Mouse (Mus musculus): ENCODE results near the gene Traf3ip1. TPM values are rescaled to one million over a fixed set of nuclear protein-coding genes. Genes with fewer than 3 reads are reported as not detected.

Gene Traf3ip1
- total and polyA plus RNA-seq, 3 experiments: 13.6 to 19.6 TPM; not detected in 1

DNA sequence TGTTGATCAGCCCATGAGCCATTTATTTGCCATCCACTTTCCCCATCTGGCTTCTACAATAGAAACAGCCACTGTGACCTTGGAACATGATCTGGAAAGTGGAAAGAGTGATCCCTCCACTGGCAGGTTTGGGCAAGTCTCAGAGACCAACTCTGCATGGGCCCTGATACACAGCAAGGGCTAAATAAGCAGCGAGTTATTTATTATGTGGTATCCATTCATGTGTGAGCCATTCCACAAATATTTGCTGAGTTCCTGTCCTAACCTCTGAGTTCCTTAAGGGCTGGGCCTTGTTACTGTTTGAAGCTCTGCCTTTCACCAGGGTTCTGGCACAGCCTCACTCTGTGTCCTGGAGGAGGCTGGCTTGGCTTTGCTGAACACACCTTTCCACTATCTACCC, 4.1 kb upstream of the Traf3ip1 start:
- H3K4me1 ChIP-seq (ENCODE audit: control insufficient read depth in 1 of 2, insufficient read depth in 2 of 2, low read length in 2 of 2): peaks cover 0 to 11% of the 10 kb centered on the region in 2 experiments; a peak in 2 of 4 replicates
- no peak for DNase-seq (ENCODE audit: low read depth, low spot score)
- no peak overlapping the region for H3K9ac ChIP-seq (ENCODE audit: control insufficient read depth, low read depth, low read length, poor library complexity, severe bottlenecking)
- no peak overlapping the region for H3K4me3 ChIP-seq (ENCODE audit: control insufficient read depth in 1 of 2, insufficient read depth in 1 of 2, low read depth in 2 of 2, low read length in 2 of 2)
- H3K27me3 ChIP-seq (ENCODE audit: control insufficient read depth in 1 of 2, insufficient read depth in 2 of 2, low read length in 2 of 2): peaks cover 2 to 3% of the 10 kb centered on the region in 2 experiments; a peak in 3 of 4 replicates
- no peak overlapping the region for H3K27ac ChIP-seq (ENCODE audit: control insufficient read depth, low read depth, low read length)
- peaks cover 8% of the 10 kb centered on the region for H3K79me2 ChIP-seq (ENCODE audit: control insufficient read depth, insufficient read depth, low read length, poor library complexity)
- no peaks in the 10 kb centered on the region; a peak in 1 of 4 replicates for H3K36me3 ChIP-seq (ENCODE audit: control insufficient read depth in 1 of 2, insufficient read depth in 2 of 2, low read length in 2 of 2)
- H3K9me3 ChIP-seq (replicated peaks; ENCODE audit: insufficient read depth, low read length): no peaks in the 10 kb centered on the region
- no peak for TF ChIP-seq SMC3 (IDR thresholded peaks at IDR 0.05; ENCODE audit: low read depth, low read length)

DNA sequence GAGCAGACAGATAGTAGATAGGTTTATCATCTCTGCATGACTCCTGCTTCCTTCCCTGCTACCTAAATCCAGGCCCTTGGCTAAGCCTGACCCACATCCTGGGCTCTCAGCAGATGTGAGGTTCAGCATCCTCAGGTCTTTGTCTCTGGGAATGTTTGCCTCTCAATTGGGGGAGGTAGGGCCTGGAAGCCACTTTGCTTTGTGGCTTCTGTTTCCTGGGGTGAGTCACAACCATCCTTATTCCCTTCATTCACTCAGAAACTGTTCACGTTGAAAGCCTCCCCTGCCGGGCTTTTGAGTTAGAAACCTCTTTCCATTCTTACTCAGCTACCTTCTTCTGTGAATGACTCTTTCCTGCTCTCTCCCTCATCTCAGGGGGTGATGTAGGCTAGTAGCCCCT, 1.7 kb upstream of the Traf3ip1 start:
- Histone ChIP-seq H3K4me3 (ENCODE audit: control insufficient read depth in 1 of 2, insufficient read depth in 1 of 2, low read depth in 2 of 2, low read length in 2 of 2) (no peak overlapping the region), H3K27ac (ENCODE audit: control insufficient read depth, low read depth, low read length) (no peak overlapping the region), H3K9me3 (replicated peaks; ENCODE audit: insufficient read depth, low read length) (no peaks in the 10 kb centered on the region), H3K27me3 (ENCODE audit: control insufficient read depth in 1 of 2, insufficient read depth in 2 of 2, low read length in 2 of 2) (peaks cover 2% of the 10 kb centered on the region in 2 experiments; a peak in 2 of 4 replicates), H3K79me2 (ENCODE audit: control insufficient read depth, insufficient read depth, low read length, poor library complexity) (peaks cover 11% of the 10 kb centered on the region), H3K36me3 (ENCODE audit: control insufficient read depth in 1 of 2, insufficient read depth in 2 of 2, low read length in 2 of 2) (no peaks in the 10 kb centered on the region; a peak in 1 of 4 replicates), H3K9ac (ENCODE audit: control insufficient read depth, low read depth, low read length, poor library complexity, severe bottlenecking) (no peak overlapping the region), H3K4me1 (ENCODE audit: control insufficient read depth in 1 of 2, insufficient read depth in 2 of 2, low read length in 2 of 2) (peaks cover 0 to 17% of the 10 kb centered on the region in 2 experiments; a peak in 2 of 4 replicates)
- no peak for TF ChIP-seq NELFE (IDR thresholded peaks at IDR 0.05; ENCODE audit: low read depth, low read length)
- TF ChIP-seq TAL1 (IDR thresholded peaks at IDR 0.05; ENCODE audit: low read length): no peak
- TF ChIP-seq GATA1 (IDR thresholded peaks at IDR 0.05; ENCODE audit: low read depth, low read length): no peak
- no peak for TF ChIP-seq ZMIZ1 (IDR thresholded peaks at IDR 0.05; ENCODE audit: low read depth, low read length)
- TF ChIP-seq USF1 (IDR thresholded peaks at IDR 0.05; ENCODE audit: low read depth, low read length): no peak
- no peak for TF ChIP-seq MEF2A (IDR thresholded peaks at IDR 0.05; ENCODE audit: extremely low read depth, insufficient replicate concordance, low read depth, low read length, poor library complexity, severe bottlenecking)
- no peak for TF ChIP-seq POLR2A (IDR thresholded peaks at IDR 0.05; ENCODE audit: control insufficient read depth in 1 of 2, insufficient read depth in 1 of 2, low read depth in 1 of 2, low read length in 2 of 2, poor library complexity in 1 of 2)
- TF ChIP-seq SIN3A (IDR thresholded peaks at IDR 0.05; ENCODE audit: low read length): no peak
- TF ChIP-seq TBP (IDR thresholded peaks at IDR 0.05; ENCODE audit: low read depth, low read length): no peak
- no peak for TF ChIP-seq BHLHE40 (IDR thresholded peaks at IDR 0.05; ENCODE audit: borderline replicate concordance, low read depth, low read length)
- no peak for TF ChIP-seq MAFK (IDR thresholded peaks at IDR 0.05; ENCODE audit: borderline replicate concordance, low read depth, low read length)
- no peak for TF ChIP-seq MYC (IDR thresholded peaks at IDR 0.05; ENCODE audit: low read depth, low read length)
- DNase-seq (ENCODE audit: low read depth, low spot score): no peak

DNA sequence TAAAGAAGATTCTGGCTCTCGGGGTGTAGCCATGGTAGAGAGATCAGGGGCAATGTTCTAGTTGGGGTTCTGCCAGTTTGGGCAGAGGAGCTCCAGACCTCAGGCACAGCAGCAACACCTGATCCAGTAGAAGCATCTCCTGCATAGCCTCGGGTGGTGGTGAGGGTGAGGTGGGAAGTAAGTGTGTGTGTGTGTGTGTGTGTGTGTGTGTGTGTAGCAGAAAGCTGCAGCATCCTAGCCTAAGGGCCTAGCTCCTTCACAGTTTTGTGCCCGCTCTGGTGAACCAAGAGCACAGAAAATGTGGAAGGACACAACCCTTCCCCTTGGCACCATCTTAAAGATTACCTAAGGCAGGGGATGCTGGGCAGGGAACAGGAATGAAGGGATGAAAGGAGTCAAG, 509 bp upstream of the Traf3ip1 start:
- no peaks in the 10 kb centered on the region; a peak in 1 of 4 replicates for H3K36me3 ChIP-seq (ENCODE audit: control insufficient read depth in 1 of 2, insufficient read depth in 2 of 2, low read length in 2 of 2)
- DNase-seq (ENCODE audit: low read depth, low spot score): no peak
- peaks cover 0 to 17% of the 10 kb centered on the region in 2 experiments; a peak in 2 of 4 replicates for H3K4me1 ChIP-seq (ENCODE audit: control insufficient read depth in 1 of 2, insufficient read depth in 2 of 2, low read length in 2 of 2)
- H3K27me3 ChIP-seq (ENCODE audit: control insufficient read depth in 1 of 2, insufficient read depth in 2 of 2, low read length in 2 of 2): no peaks in the 10 kb centered on the region; a peak in 1 of 4 replicates
- peak overlapping the region; percentile 63 for H3K9ac ChIP-seq (ENCODE audit: control insufficient read depth, low read depth, low read length, poor library complexity, severe bottlenecking)
- H3K4me3 ChIP-seq (ENCODE audit: control insufficient read depth in 1 of 2, insufficient read depth in 1 of 2, low read depth in 2 of 2, low read length in 2 of 2): peak overlapping the region; percentile 57 to 85
- TF ChIP-seq CTCF (IDR thresholded peaks at IDR 0.05 in 2 of 3, conservative IDR thresholded peaks at IDR 0.05 in 1 of 3; ENCODE audit: control insufficient read depth in 1 of 3, insufficient read depth in 1 of 3, low read depth in 2 of 3, low read length in 3 of 3, poor library complexity in 1 of 3, severe bottlenecking in 1 of 3): no peak
- H3K79me2 ChIP-seq (ENCODE audit: control insufficient read depth, insufficient read depth, low read length, poor library complexity): peaks cover 11% of the 10 kb centered on the region
- H3K9me3 ChIP-seq (replicated peaks; ENCODE audit: insufficient read depth, low read length): no peaks in the 10 kb centered on the region
- no peak overlapping the region for H3K27ac ChIP-seq (ENCODE audit: control insufficient read depth, low read depth, low read length)

Data from MEL (cell line).